Mouse (Mus musculus) regulatory T cell (primary cell): ENCODE results near the gene Treh.

Experiments
- in situ Hi-C: fragments of 300-600 bp; cut with MboI, MseI; formaldehyde crosslinking; loops from one replicate; pipeline ENCODE4 v1.15.1; 2025; ENCODE audit warnings: high pct_unique_total_duplicates

Treh gene

GRCm38 (mm10) chr9:44715705-44716362 lies 42.8 kb downstream of the Treh start:
- in situ Hi-C loops, result no loop called here

GRCm38 (mm10) chr9:44716997-44717821 lies 44.2 kb downstream of the Treh start:
- in situ Hi-C loops, result no loop called here

GRCm38 (mm10) chr9:44717822-44718242 lies 44.8 kb downstream of the Treh start:
- in situ Hi-C loops, result no loop called here

GRCm38 (mm10) chr9:44718937-44719631 lies 46.1 kb downstream of the Treh start:
- in situ Hi-C loops, result no loop called here

- in situ Hi-C loops, result no loop called here
Observed at GRCm38 (mm10) chr9:44719632-44720357, 46.8 kb downstream of the Treh start.

- in situ Hi-C loops, result no loop called here
Observed at GRCm38 (mm10) chr9:44720358-44721153, 47.5 kb downstream of the Treh start.

- in situ Hi-C loops, result no loop called here
Observed at GRCm38 (mm10) chr9:44721154-44721876, 48.3 kb downstream of the Treh start.

- in situ Hi-C loops, result no loop called here
Observed at GRCm38 (mm10) chr9:44721877-44722186, 48.8 kb downstream of the Treh start.

- in situ Hi-C loops, result no loop called here
Observed at GRCm38 (mm10) chr9:44722575-44722974, 49.5 kb downstream of the Treh start.

- in situ Hi-C loops, result no loop called here
Observed at GRCm38 (mm10) chr9:44723008-44723407, 50.0 kb downstream of the Treh start.

- in situ Hi-C loops, result no loop called here
Observed at GRCm38 (mm10) chr9:44723521-44724041, 50.5 kb downstream of the Treh start.

GRCm38 (mm10) chr9:44724223-44724622 lies 51.2 kb downstream of the Treh start:
- in situ Hi-C loops, result no loop called here

- in situ Hi-C loops, result no loop called here
Observed at GRCm38 (mm10) chr9:44724665-44725064, 51.6 kb downstream of the Treh start.

GRCm38 (mm10) chr9:44726431-44727146 lies 53.6 kb downstream of the Treh start:
- in situ Hi-C loops, result no loop called here

GRCm38 (mm10) chr9:44727441-44727840 lies 54.4 kb downstream of the Treh start:
- in situ Hi-C loops, result no loop called here

- in situ Hi-C loops, result no loop called here
Observed at GRCm38 (mm10) chr9:44732130-44732549, 59.1 kb downstream of the Treh start.

GRCm38 (mm10) chr9:44732921-44733530 lies 60.0 kb downstream of the Treh start:
- in situ Hi-C loops, result no loop called here

GRCm38 (mm10) chr9:44733671-44734523 lies 60.9 kb downstream of the Treh start:
- in situ Hi-C loops, result no loop called here
